Mouse (Mus musculus) CH12F3 (cell line): Measurements from ENCODE around the gene Fam19a1.

Experiments used
- in situ Hi-C: fragments of 300-500 bp; cut with MboI; formaldehyde crosslinking; loops from 2 replicates; pipeline ENCODE4 v1.14.3; 2020; ENCODE audit warnings: low sequenced_read_pairs

Fam19a1 gene

DNA sequence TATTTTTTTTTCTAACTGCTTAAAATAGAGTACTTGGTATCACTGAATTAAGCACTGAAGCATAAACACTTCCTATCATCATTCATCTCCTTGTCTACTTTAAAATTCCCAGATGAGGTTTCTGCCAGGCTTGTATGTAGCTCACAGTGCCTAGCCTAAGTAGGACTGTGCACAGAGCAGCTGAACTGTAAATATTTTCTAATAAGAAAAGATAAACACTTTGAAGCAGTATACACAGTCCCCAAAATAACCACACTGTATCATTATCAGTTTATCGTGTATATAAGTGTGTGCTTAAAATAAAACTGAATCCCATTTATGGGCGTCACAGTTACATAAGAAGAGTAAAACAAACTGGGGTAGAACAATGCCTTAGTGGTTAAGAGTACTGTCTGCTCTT lies 522.7 kb downstream of the Fam19a1 start:
- in situ Hi-C loops = no loop called here

DNA sequence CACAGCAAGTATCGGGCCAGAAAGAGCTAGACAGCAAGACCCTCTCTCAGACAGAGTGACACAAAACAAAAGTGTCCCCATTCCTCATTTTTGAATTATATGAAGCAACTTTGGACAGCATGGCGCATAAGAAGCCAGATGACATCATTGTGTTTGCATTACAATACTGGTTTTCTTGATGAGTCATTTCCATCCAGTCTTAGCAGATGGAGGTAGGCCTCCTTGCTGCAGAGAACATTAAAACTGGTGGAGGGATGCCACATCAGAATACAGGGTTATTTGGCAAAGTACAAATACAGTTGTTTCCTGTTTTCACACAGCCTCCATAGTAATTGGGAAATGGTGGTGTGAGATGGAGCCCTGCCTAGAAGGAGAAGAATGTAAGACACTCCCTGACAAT lies 535.8 kb downstream of the Fam19a1 start:
- in situ Hi-C loops = no loop called here

DNA sequence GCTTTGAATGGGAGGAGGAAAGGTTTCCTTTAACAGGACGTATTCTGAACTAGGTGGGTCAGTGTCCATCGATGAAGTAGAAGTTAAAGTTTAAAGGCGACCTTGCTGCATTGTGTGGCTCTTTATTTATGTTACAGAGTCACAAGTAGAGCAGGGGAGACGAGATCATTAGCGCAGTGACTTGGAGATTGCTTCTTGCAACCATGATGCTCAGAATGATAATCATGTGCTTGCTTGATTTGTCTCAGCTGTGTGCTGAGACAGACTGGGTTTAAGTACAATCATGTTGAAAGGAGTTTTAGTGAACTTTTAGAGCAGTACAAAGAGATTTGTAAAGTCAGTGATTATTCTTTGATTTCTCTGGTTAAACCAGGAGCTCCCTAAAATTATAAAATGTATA lies 536.3 kb downstream of the Fam19a1 start:
- in situ Hi-C loops = no loop called here

DNA sequence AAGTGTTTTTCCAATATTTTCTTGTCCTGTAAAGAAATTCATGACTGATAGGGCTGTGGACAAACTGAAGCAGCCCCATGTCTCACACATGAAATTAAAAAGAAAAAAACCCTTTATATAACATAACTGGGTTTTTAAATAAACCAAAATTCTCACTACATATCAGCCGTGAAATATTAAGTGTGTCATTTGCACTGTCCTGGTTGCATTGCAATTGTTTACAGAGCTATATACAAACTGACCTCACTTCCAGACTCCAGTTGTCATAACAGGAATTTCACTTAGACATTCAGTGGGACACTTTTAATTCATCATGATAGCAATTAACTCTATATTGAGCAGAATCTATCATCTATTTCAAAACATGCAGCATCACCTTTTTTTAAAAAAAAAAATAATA lies 553.4 kb downstream of the Fam19a1 start:
- in situ Hi-C loops = no loop called here

DNA sequence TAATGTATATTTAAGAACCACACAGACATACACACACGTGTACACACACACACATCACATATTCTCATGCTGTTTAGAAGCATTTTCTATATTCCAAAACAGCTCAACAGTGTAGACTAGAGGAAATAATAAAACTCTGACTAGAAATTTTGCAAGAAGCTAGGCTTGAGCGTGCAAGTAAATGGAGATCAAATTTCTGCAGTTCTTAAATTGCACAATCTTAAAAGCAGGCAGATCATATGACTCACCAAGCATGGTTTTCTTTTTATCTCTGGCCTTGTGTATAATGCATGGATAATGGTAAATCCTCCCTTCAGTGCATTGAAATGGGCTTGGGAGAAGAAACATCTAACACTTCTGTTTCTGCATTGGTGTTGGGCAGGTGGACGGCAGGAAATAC lies 564.9 kb downstream of the Fam19a1 start:
- in situ Hi-C loops = no loop called here
